Mouse (Mus musculus) CH12.LX (cell line): Measurements from ENCODE around the gene Acsm2.

Experiments used
- JUN ChIP-seq: IDR thresholded peaks from 2 replicates; pipeline ENCODE4 v1.6.1; 2011; ENCODE audit warnings: low read depth, mild to moderate bottlenecking, low read length, improper control_type of control experiment, moderate library complexity; ENCODE audit not compliant: insufficient read depth
- JUND ChIP-seq: conservative IDR thresholded peaks from 2 replicates; pipeline ENCODE4 v1.6.1; 2011; ENCODE audit warnings: low read depth, low read length, improper control_type of control experiment
- POLR2A ChIP-seq: IDR thresholded peaks from 2 replicates; pipeline ENCODE4 v1.6.1; 2011; ENCODE audit warnings: low read depth, mild to moderate bottlenecking, improper control_type of control experiment, low read length
- POLR2AphosphoS2 ChIP-seq: IDR thresholded peaks from 2 replicates; pipeline ENCODE4 v1.6.1; 2011; ENCODE audit warnings: low read depth, low read length, improper control_type of control experiment
- TCF12 ChIP-seq: IDR thresholded peaks from 2 replicates; pipeline ENCODE4 v1.6.1; 2014; ENCODE audit warnings: low read depth, mild to moderate bottlenecking, inconsistent platforms, low read length, improper control_type of control experiment
- USF2 ChIP-seq: conservative IDR thresholded peaks from 2 replicates; pipeline ENCODE4 v1.6.1; 2011; ENCODE audit warnings: low read depth, low read length, improper control_type of control experiment

DNA sequence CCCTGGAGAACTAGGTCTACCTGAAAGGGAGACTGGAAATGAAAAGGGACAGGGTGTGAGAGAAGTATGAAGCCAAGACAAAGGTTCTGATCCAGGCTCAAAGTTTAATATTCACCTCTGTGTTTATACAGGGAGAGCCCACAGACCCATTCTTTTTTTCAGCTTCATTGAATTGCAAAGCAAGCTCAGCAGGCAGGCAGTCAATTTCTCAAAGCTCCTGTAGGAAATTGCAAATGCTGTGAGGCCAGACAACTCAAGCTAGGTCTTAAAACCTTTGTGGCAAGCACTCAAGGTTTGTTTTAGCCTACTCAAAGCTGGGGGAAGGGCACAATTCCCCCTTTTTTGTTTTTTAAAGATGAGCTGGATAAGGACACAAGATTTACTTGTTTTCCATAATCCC is 8.6 kb upstream of the Acsm2 start:
- TF ChIP-seq TCF12 = no peak
- no peak for TF ChIP-seq POLR2AphosphoS2
- TF ChIP-seq JUN = no peak
- no peak for TF ChIP-seq POLR2A
- no peak for TF ChIP-seq JUND
- TF ChIP-seq USF2 = no peak
